Comparison of ENCODE assay signal across 9 mouse cellular contexts in the genomic region with DNA sequence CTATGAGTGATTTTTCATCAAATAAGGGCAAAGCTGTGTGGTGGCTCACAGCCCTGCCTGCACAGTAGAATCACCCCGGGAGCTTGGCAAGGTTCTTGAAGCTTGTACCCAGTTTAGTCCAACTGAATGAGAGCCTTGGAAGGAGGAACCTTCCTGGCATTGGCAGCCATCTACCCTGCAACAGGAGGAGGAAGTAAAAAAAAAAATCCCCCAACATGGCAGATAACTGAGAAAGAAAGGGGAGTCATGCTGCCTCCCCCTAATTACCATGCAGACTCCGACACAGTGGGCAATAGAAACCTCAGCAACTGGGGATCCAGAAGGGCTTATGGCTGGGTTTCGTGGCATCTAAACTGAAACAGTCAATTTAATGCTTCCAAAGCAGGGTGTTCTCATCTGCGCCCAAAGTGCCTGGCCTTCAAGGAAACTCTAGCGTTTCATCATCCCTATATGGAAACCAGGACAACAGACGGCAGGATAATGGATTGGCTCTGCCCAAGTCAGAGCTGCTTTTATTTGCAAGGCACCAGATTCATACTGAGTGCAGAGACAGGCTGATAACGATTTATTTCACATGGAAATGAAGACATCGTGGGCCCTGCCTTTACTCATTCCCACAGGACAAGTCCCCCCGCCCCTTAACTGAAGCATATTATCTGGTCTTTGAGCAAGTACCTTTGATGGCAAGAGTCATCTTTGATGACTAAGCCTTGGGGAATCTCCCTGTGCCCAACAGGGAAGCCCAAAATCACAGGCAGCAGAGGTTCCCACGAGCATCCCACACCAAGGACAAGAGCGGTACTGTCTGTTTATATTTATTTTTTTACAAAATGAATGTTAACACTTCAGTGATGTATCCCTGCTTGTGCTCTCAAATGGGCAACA. TPM values are rescaled to one million over a fixed set of nuclear protein-coding genes. Genes with fewer than 3 reads are reported as not detected.
DNase-seq lines count a peak whose midpoint lies in the region; ATAC-seq lines count a peak whose summit lies in the region.
"Had no signal": no experiment of that assay in that cellular context is flagged by ENCODE, and none has a peak within 500 bp of the region (broad histone marks: within the 10 kb centered on the region; RNA-seq: fewer than 3 reads in every experiment).

No protein-coding gene starts in this region.

- WGBS in midbrain, embryonic 15.5 days, result 36% methylated on average over 11 of the region's 11 CpGs

- H3K27ac ChIP-seq in midbrain, embryonic 15.5 days, result peak overlapping the region; percentile 39; the same call in 1 of the 2 replicates
- H3K27ac ChIP-seq: limb, embryonic 13.5 days had no signal

- H3K9me3 ChIP-seq in midbrain, embryonic 15.5 days, result no peaks in the 10 kb centered on the region
- H3K9me3 ChIP-seq: limb, embryonic 13.5 days had no signal

- no peaks in the 10 kb centered on the region for H3K36me3 ChIP-seq in midbrain, embryonic 15.5 days (replicated peaks)
- H3K36me3 ChIP-seq: limb, embryonic 13.5 days had no signal

- H3K4me1 ChIP-seq in midbrain, embryonic 15.5 days, result 0 out of 2 replicates have a peak, but pooled peaks cover 5% of the 10 kb centered on the region

- DNase-seq in gastrocnemius, adult 8-10 months (ENCODE audit: low spot score in 2 of 2), result peak; percentile 21 to 30
- DNase-seq in gastrocnemius, postnatal 14 days, result no peak
- peak; percentile 89 for DNase-seq in brain, adult 2 months (ENCODE audit: low read depth, low spot score)
- DNase-seq in embryo, embryonic 9.5 days (ENCODE audit: extremely low spot score), result no peak
- DNase-seq in liver, result no peak
- DNase-seq in kidney, adult 9 months, result no peak

- no peak overlapping the region for H3K4me3 ChIP-seq in midbrain, embryonic 15.5 days
- H3K4me3 ChIP-seq: limb, embryonic 13.5 days had no signal

- H3K27me3 ChIP-seq in midbrain, embryonic 15.5 days (replicated peaks), result no peaks in the 10 kb centered on the region
- H3K27me3 ChIP-seq: limb, embryonic 13.5 days had no signal

- no peak overlapping the region for H3K4me2 ChIP-seq in midbrain, embryonic 15.5 days
- H3K4me2 ChIP-seq: limb, embryonic 13.5 days had no signal

- no peak overlapping the region for H3K9ac ChIP-seq in midbrain, embryonic 15.5 days
- H3K9ac ChIP-seq: limb, embryonic 13.5 days had no signal

- intact Hi-C loops in gastrocnemius, postnatal 14 days (cut with DNase I; ENCODE audit: low total_unique reads), result no loop called here

- peak; percentile 52; the same call in 1 of the 2 replicates for ATAC-seq in granulocyte monocyte progenitor cell, adult 5-6 weeks (replicated peaks; ENCODE audit: poor library complexity, severe bottlenecking)
- ATAC-seq in midbrain, embryonic 15.5 days (replicated peaks), result peak; percentile 57; the same call in 1 of the 2 replicates

RNA-seq across cellular contexts. Expression of a gene that starts 52.9 kb away (rescaled TPM):
- total RNA-seq in gastrocnemius, adult 8-10 months (2022), result 100 to 1,000 TPM; 140 to 155 (median 147) TPM
- total RNA-seq in gastrocnemius, postnatal 14 days (2021), result 10 to 100 TPM; 70.9 to 88.2 TPM
- 25.1 and 25.4 TPM in 2 replicates for total RNA-seq in granulocyte monocyte progenitor cell, adult 5-6 weeks (2014; fragmentation: Nextera tagmentation)
- total RNA-seq in granulocyte monocyte progenitor cell, adult 5-6 weeks (2017), result 33.5 and 40.1 TPM in 2 replicates
- 32.7 and 35.7 TPM in 2 replicates for polyA plus RNA-seq in midbrain, embryonic 15.5 days (2015; fragmentation: Nextera tagmentation; extraction: Ambion mirVana)

Comparison
In these comparisons a context has a peak if more than half of its experiments do, and no peak if none do; other contexts are left out.
1. DNase-seq: peak in gastrocnemius, adult 8-10 months (2 of 2) and brain, adult 2 months (single experiment); none in gastrocnemius, postnatal 14 days (single experiment), embryo, embryonic 9.5 days (single experiment), liver (single experiment) and kidney, adult 9 months (single experiment).